Mouse (Mus musculus) gonadal fat pad, adult 2 months (tissue): ENCODE results near the gene Pomgnt1. TPM values are rescaled to one million over a fixed set of nuclear protein-coding genes. Genes with fewer than 3 reads are reported as not detected.

Experiments
- DNase-seq: peaks from one replicate; pipeline ENCODE4 v3.0.0-alpha.2; 2012; ENCODE audit warnings: low read depth
- polyA plus RNA-seq: library from polyadenylated mRNA; depleted of rRNA; stranded (reverse); fragments of >200 nt; gene quantifications from 2 replicates; pipeline ENCODE4 v1.2.3, GENCODE M21; 2012; rRNA removed

Gene Pomgnt1
- polyA plus RNA-seq, 1 experiment: 56.5 TPM

DNA sequence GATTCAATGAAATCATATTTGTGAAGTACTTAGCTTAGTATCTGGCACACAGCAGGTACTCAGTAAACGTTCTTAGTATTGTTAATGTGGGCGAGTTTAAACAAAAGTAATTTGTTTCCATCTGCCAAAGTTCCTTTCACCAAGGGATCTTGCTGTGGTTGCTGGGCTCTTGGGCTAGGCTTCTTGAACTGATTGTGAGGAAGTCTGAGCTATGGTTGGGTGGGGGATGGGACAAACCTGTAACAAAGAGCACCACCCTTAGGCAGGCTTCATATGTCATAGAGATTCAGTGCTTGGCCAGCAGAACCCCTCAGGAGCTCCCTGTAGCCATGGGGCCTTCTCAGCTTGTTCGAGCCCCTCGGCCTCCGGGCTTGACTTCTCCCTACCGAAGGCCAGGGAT lies 49.4 kb downstream of the Pomgnt1 start, which contains the start of the genes 1700042G07Rik and Gm49337:
Gene 1700042G07Rik, plus strand, starts transcription at position 301 of the 400 bp plus-strand sequence.
Gene Gm49337, plus strand, starts transcription at position 313 of the 400 bp plus-strand sequence.
- DNase-seq: no peak

DNA sequence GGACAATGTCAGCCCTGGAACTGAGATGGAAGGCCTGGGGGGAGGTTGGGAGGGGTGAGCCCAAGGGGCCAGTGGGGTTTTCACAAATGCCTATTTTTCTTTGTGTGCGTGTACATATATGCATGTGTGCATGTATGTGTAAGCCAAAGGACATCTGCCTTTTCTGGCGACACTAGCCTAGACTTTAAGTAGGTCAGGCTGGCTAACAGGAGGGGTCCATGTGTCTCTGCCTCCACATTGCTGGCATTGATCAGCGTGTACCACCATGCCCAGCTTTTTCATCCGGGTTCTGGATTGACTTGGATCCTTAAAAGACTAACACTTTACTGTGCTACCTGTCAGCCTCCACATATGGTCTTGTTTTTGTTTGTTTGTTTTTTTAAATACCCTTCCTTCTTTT lies 50.1 kb downstream of the Pomgnt1 start:
- no peak for DNase-seq

DNA sequence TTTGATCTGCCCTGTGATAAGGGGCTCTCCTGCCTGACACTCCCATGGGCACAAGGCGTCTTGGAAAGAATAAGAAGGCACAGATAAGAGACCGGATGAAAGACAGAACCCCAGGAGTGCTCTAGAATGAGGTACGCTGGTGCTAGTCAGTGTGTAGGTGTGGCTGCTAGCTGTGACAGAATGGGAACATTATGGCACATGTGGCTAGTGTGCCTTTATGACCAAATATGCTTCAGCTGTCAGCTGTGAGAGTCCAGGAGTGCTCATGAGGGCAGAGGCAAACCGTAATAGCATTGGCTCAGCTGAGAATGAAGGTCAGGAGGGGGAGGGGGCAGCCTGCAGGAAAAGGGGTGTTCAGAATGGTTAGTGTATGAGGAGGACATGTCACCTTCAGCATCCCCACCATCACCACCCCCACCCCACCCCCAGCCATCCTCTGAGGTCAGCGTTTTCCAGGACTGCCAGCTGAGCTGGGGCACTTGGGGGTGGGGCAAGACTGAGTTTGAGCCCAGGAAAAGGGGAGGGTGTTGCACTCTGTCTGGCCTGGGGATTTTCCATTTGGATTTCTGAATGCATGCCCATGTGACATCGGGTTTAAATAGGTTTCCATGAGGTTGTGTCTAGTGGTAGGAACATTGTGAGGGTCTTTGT lies 51.0 kb downstream of the Pomgnt1 start:
- DNase-seq: no peak

DNA sequence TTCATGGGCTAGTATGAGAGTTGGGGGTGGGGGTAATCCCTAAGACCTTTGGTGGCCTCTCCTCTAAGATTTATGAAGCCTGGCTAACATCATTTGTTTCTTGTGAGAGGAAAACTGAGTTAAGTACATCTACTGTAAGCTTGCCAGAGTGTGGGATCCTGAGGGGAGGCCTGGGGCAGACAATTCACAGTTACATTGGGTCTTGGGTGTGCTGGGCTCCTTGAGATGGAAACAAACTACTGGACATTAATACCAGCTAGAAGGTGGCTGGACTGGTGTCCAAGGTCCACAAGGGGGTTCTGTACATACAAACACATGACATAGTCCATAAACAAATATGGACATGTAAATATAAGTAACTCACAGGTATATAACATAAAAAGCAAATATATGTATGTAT lies 51.5 kb downstream of the Pomgnt1 start:
- DNase-seq: no peak

DNA sequence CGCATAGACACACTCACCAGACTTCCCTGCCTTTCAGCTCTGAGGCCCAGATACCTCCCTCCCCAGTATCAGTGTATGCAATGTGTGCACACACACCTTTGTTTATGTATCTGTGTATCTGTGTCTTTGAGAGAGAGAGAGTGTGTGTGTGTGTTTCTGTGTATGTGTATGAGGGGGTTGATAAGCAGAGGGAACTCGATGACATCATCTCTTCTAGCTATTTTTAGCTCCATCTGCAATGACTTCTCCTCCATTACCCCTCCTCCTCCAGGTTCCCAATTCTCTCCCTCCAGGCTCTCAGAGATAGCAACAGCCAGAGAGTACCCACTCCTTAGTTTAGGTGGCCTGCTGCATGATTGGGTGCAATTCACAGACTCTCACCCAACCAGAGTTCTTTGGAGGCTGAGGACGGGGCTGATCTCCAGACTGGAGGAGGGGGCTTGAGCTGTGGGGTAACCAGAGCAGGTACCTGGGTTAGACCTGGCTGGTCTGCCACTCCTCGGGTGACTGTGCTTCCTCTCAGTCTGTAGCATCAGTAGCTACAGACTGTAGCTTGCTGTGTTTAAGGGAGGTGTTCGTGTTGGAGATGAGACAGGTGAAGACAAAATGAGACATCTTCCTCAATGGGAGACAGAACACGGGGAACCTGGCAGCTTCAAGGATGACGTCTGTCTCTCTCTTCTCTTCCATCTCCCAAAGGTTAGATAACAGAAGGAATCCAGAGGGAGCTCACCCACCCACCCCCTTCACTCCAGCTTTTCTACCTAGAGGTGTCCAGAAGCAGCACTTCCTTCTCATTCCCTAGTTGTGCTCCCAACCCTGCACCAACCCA lies 52.3 kb downstream of the Pomgnt1 start:
- no peak for DNase-seq

DNA sequence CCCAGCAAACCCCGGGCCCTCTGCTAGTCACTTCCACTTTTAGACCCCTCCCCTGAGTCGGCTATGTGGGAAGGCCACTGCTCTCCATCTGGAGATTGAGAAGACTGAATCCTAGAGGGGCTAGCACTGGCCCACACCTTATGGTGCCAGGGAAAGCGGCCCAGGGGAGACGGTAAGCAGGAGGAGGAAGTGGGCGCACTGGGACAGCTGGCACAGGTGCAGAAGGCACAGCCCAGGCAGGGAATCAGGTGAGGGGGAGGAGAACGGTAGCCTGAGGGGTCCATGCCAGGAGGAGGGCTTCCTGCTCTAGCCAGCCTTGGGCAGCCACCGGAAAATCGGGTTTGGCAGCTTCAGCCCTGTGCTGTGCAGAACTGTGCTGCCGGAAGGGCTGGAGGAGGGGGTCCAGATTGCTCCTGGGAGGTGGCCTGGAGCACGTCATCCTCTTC lies 52.9 kb downstream of the Pomgnt1 start:
- no peak for DNase-seq

DNA sequence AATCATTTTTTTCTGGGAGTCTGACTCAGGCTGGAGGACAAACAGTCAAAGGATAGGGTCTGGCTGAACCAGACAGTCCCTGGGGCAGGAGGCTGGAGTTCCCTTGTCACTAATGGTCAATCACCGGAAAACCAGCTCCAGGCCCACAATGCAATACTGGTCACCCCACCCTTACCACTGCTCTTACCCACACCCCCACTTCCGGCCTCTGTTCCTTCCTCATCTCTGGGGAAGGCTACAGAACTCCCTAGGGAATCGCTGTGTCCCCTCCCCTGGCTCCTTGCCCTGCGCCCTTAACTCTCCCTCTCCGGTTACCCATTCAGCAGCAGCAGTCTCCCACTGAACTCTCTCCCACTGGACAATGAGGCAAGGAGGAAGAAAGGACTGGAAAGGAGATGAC lies 53.5 kb downstream of the Pomgnt1 start:
- no peak for DNase-seq

DNA sequence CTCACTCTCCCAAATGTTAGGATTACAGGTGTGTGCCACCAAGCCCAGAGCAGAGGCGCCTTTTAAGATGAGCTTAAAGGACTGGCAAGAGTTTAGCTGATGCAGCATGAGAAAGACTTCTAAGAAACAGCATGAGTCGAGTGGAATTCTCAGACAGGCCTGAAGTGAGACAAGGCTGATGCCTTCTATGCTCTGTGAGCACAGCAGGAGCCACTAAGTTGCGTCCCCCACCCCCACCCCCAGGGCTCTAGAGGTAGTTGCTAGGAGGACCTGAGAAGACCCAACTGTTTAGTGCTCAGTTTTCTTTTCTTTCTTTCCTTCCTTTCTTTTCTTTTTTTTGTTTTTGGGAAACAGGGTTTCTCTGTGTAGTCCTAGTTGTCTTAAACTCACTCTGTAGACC lies 58.4 kb downstream of the Pomgnt1 start:
- no peak for DNase-seq

DNA sequence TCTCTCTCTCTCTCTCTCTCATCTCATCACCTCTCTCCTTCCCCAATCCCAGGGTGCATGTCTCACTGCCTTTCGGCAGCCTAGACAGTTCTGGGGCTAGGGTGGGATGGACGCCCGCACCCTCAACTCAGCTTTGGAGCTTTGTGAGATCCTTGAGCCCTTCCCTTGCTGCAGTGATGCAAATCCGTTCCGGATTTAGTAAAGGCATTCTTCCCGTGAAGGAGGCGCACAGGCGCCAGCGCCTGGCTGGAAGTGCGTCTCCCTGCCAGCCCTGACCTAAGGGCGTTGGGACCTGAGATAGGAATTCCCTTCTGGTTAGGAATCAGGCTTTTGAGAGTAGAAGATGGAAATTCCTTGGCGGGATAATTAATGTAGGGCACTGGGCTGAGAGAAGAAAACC lies 59.1 kb downstream of the Pomgnt1 start:
- no peak for DNase-seq

DNA sequence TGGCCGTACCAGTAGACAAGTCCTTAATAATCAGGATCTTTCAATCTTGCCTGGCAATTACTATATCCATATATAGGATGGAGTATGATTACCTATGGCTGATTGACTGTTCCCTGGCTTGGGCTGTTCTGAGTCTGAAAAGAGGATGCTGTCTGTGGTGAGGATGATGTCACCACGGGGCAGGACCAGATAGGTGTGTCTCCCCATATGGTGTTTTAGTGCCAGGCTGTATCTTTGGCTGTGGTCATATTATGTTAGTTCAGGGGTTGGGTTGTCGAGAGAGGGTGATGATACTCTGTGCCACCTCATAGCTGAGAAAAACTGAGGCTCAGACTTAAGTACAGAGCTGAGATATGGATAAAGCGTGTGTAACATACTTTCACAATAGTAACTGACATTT lies 61.4 kb downstream of the Pomgnt1 start:
- DNase-seq: no peak

DNA sequence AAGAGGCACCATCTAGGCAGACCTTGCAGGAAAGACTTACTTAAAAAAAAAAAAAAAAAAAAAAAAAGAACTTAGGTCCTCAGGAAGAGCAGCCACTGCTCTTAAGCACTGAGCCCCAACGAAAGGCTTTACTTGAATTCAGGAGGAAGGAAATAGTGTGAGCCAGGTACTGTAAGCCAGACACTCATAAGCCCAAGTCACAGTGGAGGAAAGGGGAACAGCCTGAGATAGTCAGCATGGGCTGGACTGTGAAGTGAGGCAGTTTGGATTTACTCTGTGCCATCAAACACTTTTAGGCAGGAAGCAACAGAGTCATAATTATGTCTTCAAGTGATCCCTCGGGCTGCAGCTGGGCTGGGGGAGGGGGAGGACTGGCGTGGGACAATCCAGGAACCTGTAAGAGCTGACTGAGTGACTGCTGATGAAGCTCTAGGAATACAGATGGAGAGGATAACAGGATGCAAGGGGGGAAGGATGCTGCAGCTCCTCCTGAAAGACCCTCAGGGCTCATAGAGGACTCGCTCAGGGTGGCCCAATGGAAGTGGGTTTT lies 68.7 kb downstream of the Pomgnt1 start:
- no peak for DNase-seq

DNA sequence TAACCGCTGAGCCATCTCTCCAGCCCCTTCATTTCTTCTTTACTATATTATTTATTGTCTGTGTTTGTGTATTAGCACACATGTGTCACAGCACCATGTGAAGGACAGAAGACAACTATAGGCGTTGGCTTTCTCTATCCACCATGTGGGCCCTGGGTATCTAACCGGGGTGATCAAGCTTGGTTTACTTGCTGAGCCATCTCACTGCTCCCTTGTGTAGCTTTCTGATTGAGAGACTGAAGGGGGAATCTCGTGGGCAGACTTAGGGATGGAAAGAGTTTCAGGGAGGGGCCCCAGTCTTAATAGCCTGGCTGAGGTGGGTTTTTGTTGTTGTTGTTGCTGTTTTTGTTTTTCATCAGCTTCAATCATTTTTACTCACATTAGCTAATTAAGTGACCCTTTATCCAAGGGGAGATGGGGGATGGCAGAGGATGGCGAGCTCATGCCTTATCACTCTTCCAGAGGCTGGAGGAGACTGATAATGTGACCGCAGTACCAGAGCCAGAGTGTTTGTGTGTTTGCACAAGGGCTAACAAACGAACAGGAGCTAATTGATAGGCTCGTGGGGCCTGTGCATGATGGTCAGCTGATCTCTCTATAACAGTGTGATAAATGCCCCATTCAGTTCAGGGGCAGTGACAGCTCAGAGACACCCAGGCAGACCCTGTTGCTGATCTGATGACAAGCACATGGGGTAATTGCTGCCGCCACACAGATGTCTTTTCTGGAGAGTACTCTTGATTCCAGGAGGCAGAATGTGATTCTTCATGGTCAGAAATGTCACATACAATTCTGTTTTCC lies 70.1 kb downstream of the Pomgnt1 start:
- no peak for DNase-seq

DNA sequence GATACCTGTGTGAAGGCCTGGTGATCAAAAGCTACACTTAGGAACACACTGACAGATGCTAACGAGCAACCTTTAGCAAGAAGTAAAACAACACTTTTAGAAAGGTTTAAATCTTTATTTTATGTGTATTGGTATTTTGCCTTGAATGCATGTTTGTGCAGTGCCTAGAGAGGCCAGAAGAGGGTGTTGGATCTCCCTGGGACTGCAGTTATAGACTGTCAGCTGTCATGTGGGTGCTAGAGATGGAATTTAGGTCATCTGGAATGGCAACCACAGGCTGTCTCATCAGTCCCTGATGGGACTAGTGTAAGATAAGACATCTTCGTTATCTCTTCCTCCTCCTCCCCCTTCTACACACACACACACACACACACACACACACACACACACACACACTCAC lies 74.8 kb downstream of the Pomgnt1 start:
- DNase-seq: no peak

DNA sequence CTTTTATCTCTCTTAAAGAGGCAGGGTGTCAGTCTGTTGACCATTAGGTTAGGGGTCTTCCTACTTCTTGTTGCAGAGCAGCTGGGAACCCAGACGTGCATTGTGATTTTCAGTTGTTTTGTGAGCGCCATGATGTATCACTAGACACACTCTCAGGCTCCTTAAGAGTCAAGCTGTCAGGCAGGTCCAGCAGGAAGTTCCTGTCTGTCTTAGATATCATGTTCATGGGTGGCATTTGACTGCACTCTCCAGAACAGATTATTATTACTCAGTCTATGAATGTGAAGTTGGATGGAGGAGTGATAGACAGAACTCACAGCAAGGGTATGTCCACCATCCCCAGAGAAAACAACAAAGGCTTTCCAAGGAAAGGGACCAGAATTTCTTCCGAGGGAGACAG lies 80.8 kb downstream of the Pomgnt1 start:
- no peak for DNase-seq

DNA sequence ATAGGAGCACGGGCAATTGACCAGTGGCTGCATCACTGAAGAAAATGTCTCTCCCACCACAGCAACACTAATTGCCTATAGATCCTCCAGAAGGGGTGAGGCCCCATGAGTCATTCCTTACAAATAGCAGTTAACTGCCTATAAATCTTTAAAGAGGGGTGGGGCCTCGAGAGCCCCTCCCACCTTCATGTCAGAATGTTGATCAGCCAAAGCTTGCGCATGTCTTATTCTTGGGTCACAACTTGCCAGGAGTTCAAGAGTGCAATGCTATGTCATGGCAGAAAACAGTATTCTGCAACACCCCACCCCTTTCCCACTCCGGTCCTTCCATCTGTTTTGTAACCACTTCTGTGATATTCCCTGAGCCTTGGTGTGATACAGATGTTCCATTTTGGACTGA lies 82.9 kb downstream of the Pomgnt1 start:
- no peak for DNase-seq

DNA sequence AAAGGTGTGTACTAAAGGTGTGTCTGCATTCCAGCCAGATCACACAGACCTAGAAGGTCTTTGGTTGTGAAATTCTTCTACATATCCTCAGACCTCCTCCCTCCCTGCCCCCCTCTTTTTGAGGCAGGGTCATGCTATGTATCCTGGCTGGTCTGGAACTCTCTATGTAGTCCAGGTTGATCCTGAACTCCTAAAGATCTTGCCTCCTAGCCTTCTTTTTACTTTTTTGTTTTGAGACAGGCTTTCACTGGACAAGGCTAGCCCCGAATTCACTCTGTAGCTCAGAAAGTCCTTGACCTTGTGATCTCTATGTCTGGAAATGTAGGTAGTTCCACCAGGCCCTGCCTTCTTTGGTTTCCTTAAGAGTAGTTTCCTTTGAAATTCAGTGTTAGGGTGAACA lies 85.3 kb downstream of the Pomgnt1 start:
- DNase-seq: no peak

Other genes with a start within 250 kb of the Pomgnt1 start
- gene Kncn, start 239.4 kb upstream of the Pomgnt1 start, polyA plus RNA-seq: not detected in 2 replicates
- 0.31 and 0.85 TPM in 2 replicates for gene 6430628N08Rik, start 233.2 kb upstream of the Pomgnt1 start, polyA plus RNA-seq
- gene Dmbx1, start 183.9 kb upstream of the Pomgnt1 start, polyA plus RNA-seq: 0.03 TPM in 1 of 2 replicates, not detected in the other
- gene Faah, start 105.9 kb upstream of the Pomgnt1 start, polyA plus RNA-seq: 36.0 and 47.0 TPM in 2 replicates
- gene Nsun4, start 70.0 kb upstream of the Pomgnt1 start, polyA plus RNA-seq: 9.7 and 10.5 TPM in 2 replicates
- gene Uqcrh, start 48.8 kb upstream of the Pomgnt1 start, polyA plus RNA-seq: 166 and 185 TPM in 2 replicates
- gene Lrrc41, start 48.6 kb upstream of the Pomgnt1 start, polyA plus RNA-seq: 71.5 and 83.8 TPM in 2 replicates
- gene Rad54l, start 150 bp upstream of the Pomgnt1 start, polyA plus RNA-seq: 0.74 and 0.82 TPM in 2 replicates
- gene Lurap1, start 27.5 kb downstream of the Pomgnt1 start, polyA plus RNA-seq: 3.0 and 4.2 TPM in 2 replicates
- gene Tspan1, start 43.8 kb downstream of the Pomgnt1 start, polyA plus RNA-seq: 24.4 and 52.5 TPM in 2 replicates
- 5.0 and 5.6 TPM in 2 replicates for gene 1700042G07Rik, start 49.5 kb downstream of the Pomgnt1 start, polyA plus RNA-seq
- gene Gm49337, start 49.5 kb downstream of the Pomgnt1 start, polyA plus RNA-seq: not detected in 2 replicates
- 28.4 and 32.6 TPM in 2 replicates for gene Pik3r3, start 97.8 kb downstream of the Pomgnt1 start, polyA plus RNA-seq